Mouse (Mus musculus) cerebellum, adult 8-10 months (tissue): Measurements from ENCODE around the gene Piwil4.

ENCODE experiments used
- DNase-seq: peaks from one replicate; pipeline ENCODE4 v3.0.0; 2022

Piwil4 gene

DNA sequence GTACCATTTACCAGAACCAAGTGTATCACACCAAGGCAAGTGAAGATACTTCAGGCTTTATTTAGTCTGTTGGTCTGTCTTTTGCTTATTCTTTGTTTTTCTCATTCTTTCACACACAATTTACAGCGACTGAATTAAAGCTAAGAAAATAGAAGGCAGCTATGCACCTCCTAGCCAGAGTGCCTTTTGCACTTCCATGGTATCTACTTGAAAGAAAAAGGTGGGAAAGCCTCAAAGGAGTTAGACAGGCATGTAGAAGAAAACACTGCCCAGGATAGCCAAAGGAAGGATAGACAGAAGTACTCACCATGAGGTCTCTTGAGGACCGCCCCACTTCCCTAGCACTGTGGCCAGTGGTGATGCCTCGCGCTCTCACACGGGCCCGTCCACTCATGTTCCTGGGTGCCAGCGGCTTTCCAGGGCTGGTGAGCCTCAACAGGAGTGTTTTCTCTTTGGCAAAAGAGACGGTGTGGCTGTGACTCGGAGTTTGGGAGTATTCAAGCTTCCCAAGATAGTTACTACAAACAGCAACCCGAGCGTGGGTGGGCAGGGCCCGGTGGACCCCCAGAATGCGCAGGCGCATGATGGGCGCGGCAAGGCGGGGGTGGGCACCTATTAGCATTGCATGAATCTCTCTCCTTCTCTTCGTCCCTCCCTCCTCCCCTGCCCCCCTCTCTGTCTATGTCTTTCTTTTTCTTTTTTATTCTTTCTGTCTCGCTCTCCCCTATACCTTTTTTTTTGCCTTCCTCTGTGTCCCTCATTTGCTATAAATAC lies at the start of gene Piwil4:
Gene Piwil4, minus strand, starts transcription at position 583 of the 774 bp plus-strand sequence.
- no peak for DNase-seq

DNA sequence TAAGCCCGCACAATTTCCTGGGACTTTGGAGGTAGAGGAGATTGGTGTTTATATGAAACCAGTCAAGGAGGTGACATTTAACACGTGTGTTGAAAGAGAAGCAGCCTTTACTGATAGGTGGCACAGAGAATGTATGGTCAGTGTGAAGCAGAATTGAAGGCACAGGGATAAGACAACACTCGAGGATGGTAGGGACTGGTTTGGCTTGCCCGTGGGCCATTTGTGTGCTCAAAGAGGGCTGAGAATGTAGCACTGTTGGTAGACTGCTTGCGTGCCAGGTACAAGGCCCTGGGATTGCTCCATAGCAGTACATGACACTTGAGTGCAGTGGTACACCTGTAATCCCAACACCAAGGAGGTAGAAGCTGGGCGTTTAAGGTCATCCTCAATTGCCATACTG lies 46.8 kb upstream of the Piwil4 start:
- no peak for DNase-seq

DNA sequence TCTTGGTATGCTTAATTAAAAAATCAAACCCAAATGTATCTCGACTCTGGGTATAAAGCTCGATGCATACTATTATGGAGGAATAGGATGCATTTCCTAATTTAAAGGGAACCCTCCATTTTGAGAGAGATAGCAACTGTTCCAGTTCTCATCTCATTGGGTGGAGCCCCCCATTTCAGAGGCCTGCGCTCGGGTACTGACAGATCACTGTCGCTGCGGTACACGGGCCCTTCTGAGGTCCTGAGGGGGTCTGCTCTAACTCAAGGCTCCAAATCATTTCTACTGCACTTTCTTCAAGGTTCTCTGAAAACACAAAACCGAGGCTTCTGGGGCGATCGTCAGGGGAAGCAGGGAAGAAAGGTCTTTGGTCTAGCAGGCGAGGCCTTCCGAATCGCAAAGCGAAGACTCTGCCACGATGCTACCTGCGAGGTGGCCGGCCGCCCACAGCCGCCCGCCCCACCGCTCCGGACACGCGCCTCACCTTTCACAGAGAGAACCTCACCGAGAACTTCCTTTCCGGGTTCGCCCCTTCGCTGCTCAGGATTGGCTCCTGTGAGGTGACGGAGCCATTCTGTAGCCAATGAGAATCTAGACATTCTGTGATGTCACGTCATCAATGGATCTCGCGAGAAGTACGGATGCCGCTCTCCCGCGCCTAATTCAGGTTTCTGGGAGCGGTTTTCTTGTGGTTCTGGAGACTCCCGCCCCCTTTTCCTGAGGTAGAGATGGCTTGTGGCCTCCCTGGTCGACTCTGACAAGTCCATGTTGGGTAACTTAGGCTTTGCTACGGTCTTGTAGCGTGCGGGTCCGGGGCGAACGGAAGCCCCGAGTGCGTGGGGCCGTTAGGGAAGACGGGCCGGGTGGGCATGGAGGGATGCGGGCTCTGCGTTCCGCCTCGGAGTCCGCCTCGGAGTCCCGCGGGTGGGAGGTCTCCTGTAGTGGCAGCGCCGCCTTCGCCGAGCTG lies 43.8 kb upstream of the Piwil4 start, which contains the start of the genes Mre11a and Ankrd49:
Gene Mre11a, plus strand, starts transcription at position 616 of the 964 bp plus-strand sequence.
Gene Ankrd49, minus strand, starts transcription at position 818 of the 964 bp plus-strand sequence.
- peak; percentile 93 for DNase-seq

DNA sequence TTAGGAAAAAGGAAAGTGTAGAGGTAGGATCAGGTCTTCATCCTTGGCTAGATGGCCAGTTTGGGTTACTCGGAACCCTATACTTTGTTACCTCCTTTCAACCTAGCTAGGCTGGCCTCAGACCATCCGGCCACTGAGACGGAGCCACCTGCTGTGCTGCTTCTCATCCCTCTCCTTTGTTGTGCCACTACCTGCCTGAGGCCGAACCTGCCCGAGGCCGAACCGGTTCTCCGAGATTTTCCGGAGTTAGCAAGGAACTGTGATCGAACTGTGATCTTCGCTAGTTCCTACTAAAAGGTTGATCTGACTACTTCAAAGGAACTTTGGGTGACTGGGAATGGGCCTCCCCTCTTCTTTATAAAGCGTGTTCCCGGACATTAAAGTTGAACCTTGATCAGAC lies 37.8 kb upstream of the Piwil4 start:
- DNase-seq = no peak

DNA sequence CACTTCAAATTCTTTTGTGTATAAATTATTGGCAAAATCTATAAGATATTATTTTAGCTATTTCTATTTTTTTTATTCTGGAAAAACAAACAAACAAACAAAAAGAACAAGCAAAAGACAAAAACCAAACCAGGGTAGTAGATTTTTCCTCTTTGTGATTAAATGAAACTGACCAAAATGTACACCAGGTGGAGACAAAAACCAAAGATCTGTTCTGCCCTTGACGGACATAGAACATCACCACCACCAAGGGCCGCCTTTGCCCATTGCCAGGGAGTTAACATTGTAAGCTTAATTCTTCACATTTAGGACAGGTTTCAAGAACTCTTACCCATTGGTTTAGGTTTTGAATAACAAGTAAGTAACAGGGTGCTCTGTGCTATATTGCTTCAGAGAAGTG lies 33.3 kb upstream of the Piwil4 start:
- no peak for DNase-seq

DNA sequence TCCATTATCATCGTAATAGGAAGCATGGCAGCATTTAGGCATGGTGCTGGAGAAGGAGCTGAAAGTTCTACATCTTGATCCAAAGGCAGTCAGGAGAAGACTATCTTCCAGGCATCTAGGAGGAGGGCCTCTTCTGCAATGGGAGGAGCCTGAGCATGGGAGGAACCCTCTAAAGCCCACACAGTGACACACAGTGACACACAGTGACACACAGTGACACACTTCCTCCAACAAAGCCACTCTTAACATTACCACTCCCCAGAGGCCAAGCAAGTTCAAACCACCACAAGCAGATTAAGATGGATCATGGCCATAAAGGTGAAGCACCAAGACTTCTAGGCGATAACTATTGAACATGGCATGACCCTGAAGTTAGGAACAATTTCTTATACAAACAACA lies 31.5 kb upstream of the Piwil4 start:
- DNase-seq = no peak

DNA sequence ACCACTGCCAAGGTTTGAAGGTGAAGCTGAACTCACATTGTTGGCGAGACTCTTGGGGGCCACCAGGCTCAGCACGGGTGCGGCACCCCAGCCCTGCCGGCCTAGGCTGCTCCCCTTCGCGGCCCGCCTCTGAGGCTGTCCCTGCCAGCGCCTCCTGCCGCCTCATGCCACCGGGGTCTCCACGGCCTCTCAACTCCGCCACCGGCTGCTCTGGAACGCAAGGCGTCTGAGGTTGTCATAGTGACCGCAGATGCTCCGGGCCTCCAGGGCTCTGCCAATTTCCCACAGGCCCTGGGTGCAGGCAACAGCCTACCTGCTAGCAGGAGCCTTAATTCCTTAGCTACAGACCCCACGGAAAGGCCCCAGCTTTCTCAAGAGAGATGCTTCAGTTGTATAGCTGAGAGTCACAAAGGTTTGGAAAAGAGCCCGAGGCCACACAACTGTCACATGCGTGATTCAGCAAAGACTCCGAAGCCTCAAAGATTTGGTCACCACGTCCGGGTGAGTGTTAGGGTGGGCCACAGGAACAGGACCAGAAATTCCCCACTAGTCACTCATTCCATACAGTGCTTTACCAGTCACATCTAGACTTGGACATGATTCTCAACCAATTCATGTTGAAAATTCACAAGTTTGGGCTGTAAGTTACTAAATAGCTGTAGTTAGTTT lies 30.4 kb upstream of the Piwil4 start, which contains the start of gene 1700012B09Rik:
Gene 1700012B09Rik, minus strand, starts transcription at position 228 of the 669 bp plus-strand sequence.
- no peak for DNase-seq

DNA sequence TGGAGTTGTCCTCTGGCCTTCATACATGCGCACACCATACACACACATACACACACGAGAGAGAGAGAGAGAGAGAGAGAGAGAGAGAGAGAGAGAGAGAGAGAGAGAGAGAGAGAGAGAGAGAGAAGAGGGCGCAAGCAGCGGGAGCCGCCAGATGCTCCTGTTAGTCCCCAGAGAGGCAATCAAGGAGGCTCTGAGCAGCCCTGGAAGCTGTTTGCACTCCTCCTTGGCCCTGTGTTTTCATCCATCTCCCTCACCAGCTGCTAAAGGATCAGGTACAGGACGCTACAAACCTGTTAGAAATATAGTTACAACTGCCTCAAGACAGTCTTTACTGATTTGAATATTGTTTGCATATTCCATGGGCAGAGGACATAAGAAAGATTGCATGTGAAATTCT lies 29.3 kb upstream of the Piwil4 start:
- no peak for DNase-seq

DNA sequence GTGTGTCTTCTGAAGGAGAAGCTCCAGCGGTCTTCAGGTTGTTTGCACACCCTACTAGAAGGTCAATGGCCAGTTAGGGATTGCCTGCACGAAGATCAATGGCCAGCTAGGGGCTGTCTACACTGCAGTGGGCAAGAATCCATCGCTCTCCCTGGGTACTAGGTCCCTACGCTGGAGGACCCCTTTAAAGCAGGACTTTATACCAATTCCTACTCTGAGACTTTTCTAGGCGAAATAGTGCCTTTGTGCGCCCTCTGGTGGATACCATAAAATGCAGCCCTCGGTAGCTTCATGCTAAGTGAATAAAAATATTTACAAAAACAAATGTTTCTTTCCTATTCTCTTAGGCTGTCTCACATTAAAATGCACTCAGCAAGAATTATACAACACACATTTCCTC lies 24.2 kb upstream of the Piwil4 start:
- peak; percentile 12 for DNase-seq

DNA sequence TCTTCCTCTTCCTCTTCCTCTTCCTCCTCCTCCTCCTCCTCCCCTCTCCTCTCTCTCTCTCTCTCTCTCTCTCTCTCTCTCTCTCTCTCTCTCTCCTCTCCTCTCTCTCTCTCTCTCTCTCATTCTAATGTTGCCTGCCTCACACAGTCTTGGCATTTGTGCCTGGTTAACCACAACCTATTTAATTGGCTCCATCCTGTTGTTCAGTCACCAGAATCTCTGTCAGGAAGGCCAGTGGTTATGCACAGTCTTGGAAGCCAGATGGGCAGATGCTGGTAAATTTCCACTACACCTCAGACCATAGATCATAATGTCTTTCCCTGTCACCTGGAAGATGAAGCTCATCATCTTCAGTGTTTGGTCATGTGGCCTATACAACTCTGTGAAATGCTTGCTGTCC lies 18.7 kb upstream of the Piwil4 start:
- DNase-seq = no peak

DNA sequence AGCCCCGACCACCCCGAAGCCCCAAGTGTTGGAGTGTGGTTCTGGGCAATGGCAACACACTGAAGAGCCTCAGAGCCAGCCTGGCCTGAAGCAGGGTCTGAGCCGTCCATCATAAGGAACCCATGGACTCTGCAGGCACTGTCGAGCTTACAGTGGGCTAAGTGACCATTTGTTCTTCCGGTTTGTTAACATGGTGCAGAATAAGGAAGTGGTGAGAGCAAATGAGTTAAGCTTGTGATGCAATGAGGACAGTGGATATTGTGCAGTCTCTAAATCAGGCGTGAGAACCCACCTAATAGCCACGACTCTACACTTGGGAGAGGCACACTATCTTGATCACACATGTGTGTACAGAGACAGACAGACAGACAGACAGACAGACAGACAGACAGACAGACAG lies 18.1 kb upstream of the Piwil4 start:
- DNase-seq = no peak

DNA sequence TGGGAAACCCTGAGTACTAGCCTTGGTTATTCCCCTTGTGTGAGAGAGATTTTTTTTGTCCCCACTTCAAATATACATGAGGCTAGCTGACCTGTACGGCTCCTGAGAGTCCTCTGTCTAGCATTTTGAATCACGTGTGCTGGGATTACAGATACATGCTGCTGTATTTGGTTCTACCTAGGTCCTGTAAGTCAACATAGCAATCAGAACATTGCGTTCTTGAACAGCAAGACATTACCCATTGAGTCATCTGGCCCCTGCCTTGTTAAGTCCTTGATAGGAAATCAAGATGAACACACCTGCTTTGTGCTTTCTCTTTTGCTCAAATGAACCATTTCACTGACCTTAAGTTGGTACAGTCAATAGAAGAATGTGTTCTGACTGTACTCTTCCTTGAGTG lies 13.9 kb upstream of the Piwil4 start:
- DNase-seq = no peak

DNA sequence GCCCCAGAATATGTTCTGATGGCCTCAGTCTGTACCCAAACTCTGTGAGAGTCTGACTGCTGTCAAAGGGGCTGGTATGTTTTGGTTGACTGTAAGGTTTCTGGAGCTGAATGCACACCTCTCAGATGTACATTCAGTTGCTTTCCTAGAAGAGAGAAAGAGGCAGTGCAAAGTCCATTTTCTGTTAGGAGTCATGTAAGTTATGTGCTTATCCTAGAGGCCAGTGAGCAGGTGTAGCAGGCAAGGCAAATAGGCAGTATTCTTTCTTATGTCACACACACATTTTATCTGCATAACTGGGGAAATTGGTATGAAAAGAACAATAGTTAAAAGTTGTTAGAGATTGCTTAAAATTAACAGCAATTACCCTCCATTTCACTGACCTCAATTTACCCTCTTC lies 13.4 kb upstream of the Piwil4 start:
- DNase-seq = no peak

DNA sequence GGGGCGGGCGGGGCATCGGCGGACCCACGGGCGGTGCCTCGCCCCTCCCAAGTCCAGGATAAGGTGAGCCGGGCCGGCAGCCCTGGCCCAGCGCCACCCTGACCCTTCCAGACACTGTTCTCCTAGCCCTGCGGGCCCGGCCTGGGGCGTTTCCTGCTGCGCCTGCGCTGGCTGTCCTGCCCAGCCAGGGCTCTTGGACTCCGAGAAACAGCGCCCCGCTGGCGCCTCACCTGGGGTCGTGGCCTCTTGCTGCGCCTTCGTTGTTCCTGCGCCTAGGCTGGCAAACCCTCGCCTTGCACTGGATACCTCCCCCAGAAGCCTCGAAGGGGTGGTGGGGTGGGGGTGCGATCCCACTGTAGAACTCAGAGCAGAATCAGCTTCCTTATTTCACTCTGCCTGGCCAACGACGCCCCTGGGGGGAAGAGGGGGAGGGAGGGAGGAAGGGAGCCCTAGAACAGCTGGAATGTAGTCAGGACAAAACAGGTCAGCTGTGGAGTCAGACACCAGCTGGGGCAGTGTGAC lies 11.5 kb upstream of the Piwil4 start, which contains the start of gene Fut4:
Gene Fut4, minus strand, starts transcription at position 393 of the 522 bp plus-strand sequence.
- no peak for DNase-seq

DNA sequence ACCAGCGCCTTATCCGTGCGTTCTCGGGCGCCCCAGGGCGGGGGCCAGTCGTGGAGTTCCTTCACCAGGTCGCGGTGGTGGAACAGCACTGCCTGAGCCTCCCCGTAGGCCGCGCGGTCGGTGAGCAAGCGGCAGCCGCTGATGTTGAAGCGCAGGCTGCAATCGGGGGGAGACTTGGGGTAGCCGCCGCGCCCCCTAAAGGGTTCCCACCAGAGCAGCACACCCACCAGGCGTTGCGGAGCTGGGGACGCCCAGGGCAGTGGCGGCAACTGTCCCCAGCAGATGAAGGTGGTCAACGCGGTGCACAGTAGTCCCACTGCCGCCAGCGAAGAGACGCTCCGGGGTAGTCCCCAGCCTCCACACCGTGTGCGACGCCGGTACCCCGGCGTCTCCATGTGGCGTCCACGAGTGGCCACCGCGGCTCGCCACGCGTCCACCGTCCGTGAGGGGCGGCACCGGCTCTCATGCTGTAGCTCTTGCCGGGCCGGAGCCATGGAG lies 11.0 kb upstream of the Piwil4 start:
- no peak for DNase-seq

DNA sequence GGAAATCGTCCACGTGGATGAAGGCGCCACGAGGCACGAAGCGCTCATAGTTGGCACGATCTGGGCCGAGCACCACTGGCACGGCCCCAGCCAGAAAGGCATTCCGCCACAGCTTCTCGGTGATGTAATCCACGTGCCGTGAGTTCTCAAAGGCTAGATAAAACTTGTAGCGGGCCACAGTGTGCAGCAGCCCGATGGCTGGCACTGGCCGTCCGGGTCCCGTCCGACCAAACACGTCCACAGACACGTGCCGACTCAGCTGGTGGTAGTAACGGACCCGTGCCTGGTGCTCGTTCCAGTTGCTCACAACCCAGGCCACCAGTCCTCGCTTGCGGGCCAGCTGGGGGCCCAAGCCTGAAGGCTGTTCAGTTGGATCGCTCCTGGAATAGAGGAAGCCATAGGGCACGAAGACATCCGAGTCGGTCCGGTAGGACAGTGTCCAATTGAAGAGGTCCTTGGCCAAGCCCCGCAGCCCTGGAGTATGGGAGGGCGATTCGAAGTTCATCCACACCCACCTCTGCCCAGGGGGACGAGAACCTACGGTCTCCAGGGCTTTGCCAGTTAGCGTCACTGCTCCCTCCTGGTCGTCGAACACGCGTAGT lies 10.5 kb upstream of the Piwil4 start:
- no peak for DNase-seq

DNA sequence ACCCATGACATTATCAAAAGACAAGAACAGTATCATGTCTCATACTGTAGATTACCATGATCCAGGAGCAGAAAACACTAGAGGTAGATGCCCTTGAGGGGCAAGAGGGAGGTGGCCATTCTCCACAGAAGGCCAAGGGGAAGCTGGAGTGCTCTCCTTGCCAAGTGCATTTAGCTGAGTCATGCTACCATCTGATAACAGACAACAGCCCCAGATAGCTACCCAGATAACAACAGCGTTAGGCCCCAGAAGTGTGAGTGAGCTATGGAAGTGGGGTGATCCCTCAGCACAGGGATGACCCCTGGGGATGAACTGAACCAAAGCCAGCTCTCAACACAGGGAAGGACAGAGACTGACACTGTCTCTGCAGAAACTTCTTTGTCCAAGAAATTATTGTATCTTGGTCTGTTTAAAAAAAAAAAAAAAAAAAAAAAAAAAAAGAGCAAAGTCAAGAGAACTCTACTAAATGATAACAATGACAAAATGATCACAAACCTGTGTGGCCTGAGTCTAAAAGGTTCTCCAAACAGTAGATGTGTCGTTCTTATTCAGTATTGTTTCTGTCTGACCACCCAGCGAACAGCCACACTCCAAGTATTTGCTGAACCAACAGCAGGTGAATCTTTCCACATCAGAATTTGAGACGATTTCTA lies 909 bp downstream of the Piwil4 start:
- no peak for DNase-seq

DNA sequence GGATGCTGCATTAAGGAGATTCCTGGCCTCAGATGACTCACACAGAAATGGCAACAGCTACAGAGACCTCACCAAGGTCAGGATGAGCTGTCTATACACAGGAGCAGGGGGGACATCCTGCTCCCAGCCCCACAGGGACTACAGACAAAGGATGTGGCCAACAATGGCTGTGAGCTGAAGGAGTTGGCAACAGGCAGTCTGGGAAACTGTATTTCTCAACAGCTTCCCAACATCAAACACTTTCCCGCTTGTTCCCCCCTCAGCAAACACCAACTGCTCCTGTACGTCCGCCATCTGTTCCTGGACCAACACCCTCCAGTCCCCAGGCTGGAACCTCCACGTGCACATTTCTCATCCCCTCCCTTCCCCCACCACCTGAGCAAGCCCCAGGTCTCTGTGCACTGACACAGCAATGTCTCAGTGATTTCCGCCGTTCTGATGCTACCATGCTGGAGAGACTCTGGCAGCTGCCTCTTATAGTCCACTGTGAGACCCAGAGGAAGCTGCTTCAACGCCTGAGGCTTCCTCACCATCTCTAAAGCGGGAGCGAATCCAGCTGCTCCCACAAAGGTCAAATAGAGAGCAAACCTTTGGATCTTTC lies 9.5 kb downstream of the Piwil4 start:
- no peak for DNase-seq

DNA sequence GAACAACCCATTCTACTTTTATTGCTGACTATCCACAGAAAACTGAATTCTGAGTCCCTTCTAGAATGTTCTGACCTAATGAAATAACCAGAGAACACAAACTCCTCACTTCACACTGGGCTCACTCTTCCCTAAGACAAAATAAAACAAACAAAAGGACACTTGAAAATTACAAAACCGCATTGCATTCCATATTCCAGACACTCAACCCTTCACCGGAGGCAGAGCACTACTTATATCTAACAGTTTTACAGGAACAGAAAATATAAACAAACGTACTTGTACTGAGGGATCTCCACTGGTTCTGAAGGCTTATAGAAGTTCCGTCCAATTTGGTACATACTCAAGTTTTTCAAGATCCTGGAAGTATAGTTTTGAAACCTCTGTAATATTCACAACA lies 12.2 kb downstream of the Piwil4 start:
- DNase-seq = no peak

DNA sequence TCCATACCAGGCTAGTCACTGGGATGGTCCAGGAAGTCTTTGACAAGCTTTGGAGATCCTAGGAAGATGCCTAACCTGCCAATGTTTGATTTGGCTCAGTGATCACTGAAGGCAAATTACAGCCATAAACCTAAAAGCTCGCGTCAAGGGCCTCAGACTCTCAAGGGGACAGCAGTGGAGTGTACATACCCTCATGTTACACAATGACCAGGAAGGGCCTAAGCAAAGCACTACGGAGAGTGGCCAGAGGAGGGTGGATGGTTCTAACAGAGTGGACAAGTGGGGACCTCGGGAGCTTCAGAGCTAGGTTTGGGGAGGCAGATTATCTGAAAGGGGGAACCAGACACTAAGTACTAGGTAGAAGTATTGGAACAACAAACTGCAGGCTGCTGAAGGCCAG lies 13.9 kb downstream of the Piwil4 start:
- no peak for DNase-seq

DNA sequence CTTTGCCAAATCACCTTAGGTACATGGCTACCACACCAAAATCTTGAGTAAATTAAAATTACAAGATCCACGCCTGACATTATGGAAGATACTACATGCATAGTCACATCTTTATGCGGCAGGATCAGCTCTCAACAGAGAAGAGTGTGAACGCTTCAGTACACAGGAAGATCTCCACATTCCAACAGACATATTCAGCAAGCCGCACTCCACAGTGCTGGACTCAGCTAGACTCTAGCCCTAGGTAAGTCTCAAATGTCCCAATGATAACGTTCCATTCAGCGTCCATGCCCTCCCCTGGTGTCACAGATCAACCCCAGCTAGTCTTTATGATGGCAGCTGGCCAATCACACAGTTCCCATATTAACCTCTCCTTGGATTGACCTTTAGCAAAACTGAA lies 14.5 kb downstream of the Piwil4 start:
- no peak for DNase-seq
